Mouse (Mus musculus) mouse embryonic stem cell (cell line): ENCODE data around the gene Cd3d.
"Not testable (repeated sequence)": the region's sequence is repeated elsewhere in the genome, so short reads cannot be mapped to it uniquely, and the experiment has no call there.

ENCODE experiments used
- in situ Hi-C, 2 experiments: fragments of 300-500 bp; cut with MboI; formaldehyde crosslinking; loops; 1 replicate in 1 of 2; 3 replicates in 1 of 2; pipeline ENCODE4 v1.14.3; 2019 to 2020; ENCODE audit warnings: low sequenced_read_pairs in 2 of 2, low pct_unique_long_range_greater_than_20kb in 1 of 2, mixed read lengths in 1 of 2; ENCODE audit not compliant: unreplicated experiment in 1 of 2

Cd3d gene

GRCm38 (mm10) chr9:44981676-44982075 lies at the start of gene Cd3d:
Cd3d (plus strand) TSS chr9:44981786.
- in situ Hi-C loops: no loop called here

GRCm38 (mm10) chr9:44941756-44942155 lies 39.8 kb upstream of the Cd3d start:
- in situ Hi-C loops: no loop called here

- in situ Hi-C loops: no loop called here
Measured at GRCm38 (mm10) chr9:44942421-44942820, 39.2 kb upstream of the Cd3d start.

- in situ Hi-C loops: no loop called here
Measured at GRCm38 (mm10) chr9:44946185-44946695, 35.3 kb upstream of the Cd3d start.

GRCm38 (mm10) chr9:44947836-44948235 lies 33.8 kb upstream of the Cd3d start:
- in situ Hi-C loops: no loop called here

GRCm38 (mm10) chr9:44954432-44954831 lies 27.2 kb upstream of the Cd3d start:
- in situ Hi-C loops: no loop called here

- in situ Hi-C loops: no loop called here
Measured at GRCm38 (mm10) chr9:44965126-44965832, 16.3 kb upstream of the Cd3d start, which contains the start of gene Ube4a. Ube4a (minus strand) TSS chr9:44965600.

GRCm38 (mm10) chr9:44965833-44966466 lies 15.6 kb upstream of the Cd3d start:
- in situ Hi-C loops: no loop called here

- in situ Hi-C loops: no loop called here
Measured at GRCm38 (mm10) chr9:44966815-44967242, 14.8 kb upstream of the Cd3d start.

GRCm38 (mm10) chr9:44967763-44968162 lies 13.8 kb upstream of the Cd3d start:
- in situ Hi-C loops: not testable (repeated sequence)

- in situ Hi-C loops: no loop called here
Measured at GRCm38 (mm10) chr9:44969450-44969849, 12.1 kb upstream of the Cd3d start.

- in situ Hi-C loops: no loop called here
Measured at GRCm38 (mm10) chr9:44977813-44978212, 3.8 kb upstream of the Cd3d start.

GRCm38 (mm10) chr9:44979806-44980205 lies 1.8 kb upstream of the Cd3d start:
- in situ Hi-C loops: no loop called here

- in situ Hi-C loops: no loop called here
Measured at GRCm38 (mm10) chr9:44980242-44980641, 1.3 kb upstream of the Cd3d start, which contains the start of gene Cd3g. Cd3g (minus strand) TSS chr9:44980431.

GRCm38 (mm10) chr9:44981104-44981503 lies 482 bp upstream of the Cd3d start:
- in situ Hi-C loops: no loop called here

- in situ Hi-C loops: no loop called here
Measured at GRCm38 (mm10) chr9:44982081-44982480, 495 bp downstream of the Cd3d start.

- in situ Hi-C loops: no loop called here
Measured at GRCm38 (mm10) chr9:44982531-44982930, 945 bp downstream of the Cd3d start.

GRCm38 (mm10) chr9:44983001-44983400 lies 1.4 kb downstream of the Cd3d start:
- in situ Hi-C loops: no loop called here

GRCm38 (mm10) chr9:44985721-44986161 lies 4.2 kb downstream of the Cd3d start:
- in situ Hi-C loops: no loop called here
